Mouse (Mus musculus) heart, postnatal 0 days (tissue): ENCODE measurements around the gene Nedd4. TPM values are rescaled to one million over a fixed set of nuclear protein-coding genes. Genes with fewer than 3 reads are reported as not detected.

ENCODE experiments used
- ATAC-seq: fragments of 200-750 bp; cut with Nextera tagmentation; 2 replicates; pipeline ENCODE4 v1.8.0; 2017; ENCODE audit warnings: low read depth, moderate number of reproducible peaks, moderate library complexity; ENCODE audit not compliant: insufficient read depth
- DNase-seq: peaks from one replicate; pipeline ENCODE4 v3.0.0-alpha.2; 2016; ENCODE audit warnings: low spot score
- H3K27ac ChIP-seq: fragments of 300-500 bp; sonication (generic); 2 replicates; pipeline ENCODE4 v1.5.1; 2014; ENCODE audit warnings: low read depth, mild to moderate bottlenecking
- H3K27me3 ChIP-seq: fragments of 300-500 bp; sonication (generic); 2 replicates; pipeline ENCODE4 v1.6.1; 2014; ENCODE audit warnings: low read length, mixed read lengths; ENCODE audit not compliant: control insufficient read depth, insufficient read depth
- H3K36me3 ChIP-seq: fragments of 300-500 bp; sonication (generic); replicated peaks from 2 replicates; pipeline ENCODE4 v1.6.1; 2014; ENCODE audit warnings: low read length, mixed read lengths; ENCODE audit not compliant: control insufficient read depth, insufficient read depth
- H3K4me1 ChIP-seq: fragments of 300-500 bp; sonication (generic); 2 replicates; pipeline ENCODE4 v1.6.1; 2014; ENCODE audit warnings: antibody characterized with exemption; ENCODE audit not compliant: control insufficient read depth, insufficient read depth
- H3K4me2 ChIP-seq: fragments of 300-500 bp; sonication (generic); 2 replicates; pipeline ENCODE4 v1.6.1; 2014; ENCODE audit warnings: low read depth, mild to moderate bottlenecking, low read length, moderate library complexity
- H3K4me3 ChIP-seq: fragments of 300-500 bp; sonication (generic); 2 replicates; pipeline ENCODE4 v1.5.1; 2014; ENCODE audit warnings: low read depth, low read length
- H3K9ac ChIP-seq: fragments of 300-500 bp; sonication (generic); replicated peaks from 2 replicates; pipeline ENCODE4 v1.6.1; 2014; ENCODE audit warnings: low read depth, low read length, mixed read lengths
- H3K9me3 ChIP-seq: fragments of 300-500 bp; sonication (generic); replicated peaks from 2 replicates; pipeline ENCODE4 v1.6.1; 2016; ENCODE audit warnings: low read length; ENCODE audit not compliant: control insufficient read depth
- CTCF ChIP-seq: IDR thresholded peaks from 2 replicates; pipeline ENCODE4 v1.5.1; 2016; ENCODE audit warnings: antibody characterized with exemption, control low read depth, low read depth
- EP300 ChIP-seq: IDR thresholded peaks from 2 replicates; pipeline ENCODE4 v1.6.1; 2016; ENCODE audit warnings: antibody characterized with exemption, low read depth
- WGBS: fragments of 180-500 bp; shearing (Covaris S2); extraction: QIAGEN DNeasy Blood & Tissue Kit; methylation state at CpG from one replicate; pipeline ENCODE4 v1.1.7; 2014; 5-methylcytosine and 5-hydroxymethylcytosine counted together
- polyA plus RNA-seq: library from polyadenylated mRNA; unstranded; fragments of >200 nt; fragmentation: Nextera tagmentation; extraction: Ambion mirVana; gene quantifications from 2 replicates; pipeline ENCODE4 v1.2.1, GENCODE M21; 2015
- total RNA-seq: library from RNA; depleted of rRNA; stranded (reverse); fragments of >200 nt; gene quantifications from 2 replicates; pipeline ENCODE4 v1.2.3, GENCODE M21; 2014; ENCODE audit warnings: low replicate concordance

The Nedd4 gene
- total and polyA plus RNA-seq, 2 experiments from 2014 or later, result 303 to 444 TPM

DNA sequence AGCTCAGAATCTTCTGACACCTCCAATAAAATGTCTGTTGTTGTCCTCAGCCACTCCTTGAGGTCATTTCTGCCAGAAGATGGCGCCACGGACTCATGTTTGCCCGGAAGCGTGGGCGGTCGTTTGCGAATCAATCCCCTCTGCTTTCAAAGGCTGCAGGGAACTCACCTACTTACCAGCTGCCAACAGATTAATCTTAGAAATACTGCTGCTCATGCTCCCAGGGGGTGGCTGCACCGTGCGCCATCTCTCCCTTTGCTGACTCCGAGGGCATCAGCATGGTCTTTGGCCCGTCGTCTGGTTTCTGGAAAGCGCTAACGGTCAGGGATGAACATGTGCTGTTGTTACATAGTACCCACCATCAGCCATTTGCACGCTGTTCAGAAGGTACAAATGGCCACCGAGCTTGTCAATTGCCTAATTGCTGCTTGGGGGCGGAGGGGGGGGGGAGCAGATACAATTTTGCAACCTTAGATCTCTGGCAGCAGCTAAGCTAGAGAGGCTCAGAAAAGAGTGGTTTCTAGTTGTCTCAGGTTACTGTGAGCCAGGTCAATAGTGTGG lies 104.7 kb downstream of the Nedd4 start:
- Histone ChIP-seq H3K36me3 (no peaks in the 10 kb centered on the region), H3K9ac (no peak overlapping the region), H3K4me2 (peak overlapping the region; percentile 65), H3K4me3 (peak overlapping the region; percentile 39), H3K27me3 (no peaks in the 10 kb centered on the region), H3K4me1 (0 out of 2 replicates have a peak, but pooled peaks cover 4% of the 10 kb centered on the region), H3K9me3 (no peaks in the 10 kb centered on the region), H3K27ac (no peak overlapping the region)
- peak; percentile 63 for ATAC-seq
- TF ChIP-seq CTCF, result peak; percentile 92
- TF ChIP-seq EP300, result no peak
- WGBS, result 1% methylated on average over 17 of the region's 17 CpGs
- DNase-seq, result peak; percentile 84

GRCm38 (mm10) chr9:72775022-72775421 lies 112.9 kb downstream of the Nedd4 start:
- TF ChIP-seq CTCF, result no peak
- TF ChIP-seq EP300, result no peak
- Histone ChIP-seq H3K4me2 (no peak overlapping the region), H3K27me3 (no peaks in the 10 kb centered on the region), H3K9ac (no peak overlapping the region), H3K36me3 (no peaks in the 10 kb centered on the region), H3K4me3 (no peak overlapping the region), H3K9me3 (no peaks in the 10 kb centered on the region), H3K4me1 (no peaks in the 10 kb centered on the region), H3K27ac (no peak overlapping the region)
- ATAC-seq, result no peak
- WGBS, result 74% methylated on average over 3 of the region's 4 CpGs
- no peak for DNase-seq

GRCm38 (mm10) chr9:72779004-72779403 lies 116.9 kb downstream of the Nedd4 start:
- Histone ChIP-seq H3K9ac (no peak overlapping the region), H3K4me3 (no peak overlapping the region), H3K36me3 (no peaks in the 10 kb centered on the region), H3K4me1 (no peaks in the 10 kb centered on the region), H3K9me3 (no peaks in the 10 kb centered on the region), H3K27ac (no peak overlapping the region), H3K27me3 (no peaks in the 10 kb centered on the region), H3K4me2 (no peak overlapping the region)
- TF ChIP-seq CTCF (no peak), EP300 (no peak)
- 37% methylated on average over 11 of the region's 11 CpGs for WGBS
- ATAC-seq (no peak), DNase-seq (no peak)

- Histone ChIP-seq H3K9me3 (no peaks in the 10 kb centered on the region), H3K27ac (no peak overlapping the region), H3K4me2 (peak overlapping the region; percentile 1; the same call in 1 of the 2 replicates), H3K9ac (no peak overlapping the region), H3K36me3 (no peaks in the 10 kb centered on the region), H3K4me3 (no peak overlapping the region), H3K27me3 (no peaks in the 10 kb centered on the region), H3K4me1 (no peaks in the 10 kb centered on the region)
- DNase-seq (no peak), ATAC-seq (peak; percentile 41)
- 8% methylated on average over 4 of the region's 4 CpGs for WGBS
- no peak for TF ChIP-seq CTCF
- TF ChIP-seq EP300, result no peak
These were observed 117.6 kb downstream of the Nedd4 start for GRCm38 (mm10) chr9:72779733-72780132.

- DNase-seq, result no peak
- Histone ChIP-seq H3K9ac (no peak overlapping the region), H3K4me2 (0 out of 2 replicates have a peak overlapping the region, but pooled peaks have one; percentile 1), H3K27ac (no peak overlapping the region), H3K4me1 (no peaks in the 10 kb centered on the region), H3K36me3 (no peaks in the 10 kb centered on the region), H3K4me3 (no peak overlapping the region), H3K27me3 (no peaks in the 10 kb centered on the region), H3K9me3 (no peaks in the 10 kb centered on the region)
- ATAC-seq, result no peak
- 14% methylated on average over 5 of the region's 5 CpGs for WGBS
- TF ChIP-seq EP300, result no peak
- no peak for TF ChIP-seq CTCF
These were observed 118.5 kb downstream of the Nedd4 start for GRCm38 (mm10) chr9:72780694-72781093.

- H3K27me3 ChIP-seq, result no peaks in the 10 kb centered on the region
- H3K36me3 ChIP-seq, result no peaks in the 10 kb centered on the region
- WGBS, result 18% methylated on average over 4 of the region's 4 CpGs
- no peaks in the 10 kb centered on the region for H3K4me1 ChIP-seq
- no peak overlapping the region for H3K4me2 ChIP-seq
- no peaks in the 10 kb centered on the region for H3K9me3 ChIP-seq
- H3K4me3 ChIP-seq, result no peak overlapping the region
- no peak for DNase-seq
- ATAC-seq, result no peak
- TF ChIP-seq EP300, result no peak
- no peak for TF ChIP-seq CTCF
- H3K9ac ChIP-seq, result no peak overlapping the region
- no peak overlapping the region for H3K27ac ChIP-seq
These were observed 119.3 kb downstream of the Nedd4 start for GRCm38 (mm10) chr9:72781466-72781865.
